Mouse (Mus musculus) gastrocnemius, postnatal 36 days (tissue): Measurements from ENCODE around the gene Cemip. TPM values are rescaled to one million over a fixed set of nuclear protein-coding genes. Genes with fewer than 3 reads are reported as not detected.
"Not testable (repeated sequence)": the region's sequence is repeated elsewhere in the genome, so short reads cannot be mapped to it uniquely, and the experiment has no call there.

Experiments used
- DNase-seq, 2 experiments: peaks; one replicate each; pipeline ENCODE4 v3.0.0; 2022
- intact Hi-C: fragments of 180-260 bp; cut with DNase I; formaldehyde crosslinking; loops from one replicate; pipeline ENCODE4 v1.15.1; 2025
- total RNA-seq, 2 experiments: library from RNA; stranded (reverse); gene quantifications; 2 replicates each; pipeline ENCODE4 v1.2.3; 2021

The Cemip gene
- total RNA-seq, 2 experiments from 2014 or later = 0.05 TPM; not detected in 1

DNA sequence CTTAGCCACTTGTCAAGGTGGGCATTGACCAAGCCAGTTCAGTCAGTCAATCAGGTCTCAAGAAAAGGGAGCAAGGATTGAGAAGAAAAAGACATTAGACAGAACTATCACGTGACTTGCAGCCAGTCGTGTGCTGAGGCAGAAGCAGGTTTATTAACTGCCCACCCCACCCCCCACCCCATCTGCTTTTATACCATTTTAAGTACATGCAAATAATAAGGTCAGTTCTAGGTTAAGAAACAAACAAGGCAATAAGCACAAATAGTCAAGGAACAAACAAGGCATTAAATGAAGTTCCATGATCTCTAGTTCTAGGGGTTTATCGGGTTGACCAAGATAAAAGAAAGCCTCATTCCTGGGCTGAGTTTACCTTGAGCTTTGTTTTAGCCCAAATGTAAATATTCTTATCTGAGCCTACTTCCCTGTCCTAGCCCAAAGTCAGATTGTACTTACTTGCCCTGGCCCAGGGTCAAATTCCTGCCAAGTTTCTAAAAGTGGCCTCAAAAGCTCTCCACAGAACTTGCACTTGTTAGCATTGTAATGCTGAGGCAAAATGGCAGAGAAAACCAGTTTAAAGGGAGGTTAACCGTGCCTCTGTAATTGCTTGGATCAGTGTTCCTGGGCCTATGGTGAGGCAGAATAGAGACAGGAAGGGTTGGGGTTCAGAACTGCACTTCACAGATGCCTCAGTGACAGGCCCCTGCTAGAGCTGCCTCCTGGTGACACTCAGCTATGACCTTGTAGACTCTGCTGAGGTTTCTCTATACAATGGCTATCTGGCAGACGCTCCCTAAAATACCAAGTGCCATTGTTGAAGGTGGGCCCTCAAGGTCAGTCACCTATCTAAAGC is 183.8 kb downstream of the Cemip start:
- no peak for DNase-seq
- intact Hi-C loops = no loop called here

DNA sequence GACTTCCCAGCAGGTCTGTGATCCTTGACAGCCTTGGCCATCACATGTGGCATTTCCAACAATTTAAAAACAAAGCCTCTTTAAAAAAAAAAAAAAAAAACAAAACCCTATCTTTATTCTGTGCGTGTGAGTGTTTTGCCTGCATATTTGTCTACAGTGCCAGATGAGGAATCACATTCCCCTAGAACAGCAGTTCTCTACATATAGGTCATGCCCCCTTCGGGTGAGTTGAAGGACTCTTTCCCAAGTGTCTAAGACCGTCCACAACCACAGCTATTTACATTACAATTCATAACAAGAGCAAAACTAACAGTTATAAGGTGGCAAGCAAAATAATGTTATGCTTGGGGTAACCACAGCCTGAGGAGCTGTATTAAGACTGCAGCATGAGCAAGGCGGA is 184.9 kb downstream of the Cemip start:
- no peak for DNase-seq
- intact Hi-C loops = no loop called here

DNA sequence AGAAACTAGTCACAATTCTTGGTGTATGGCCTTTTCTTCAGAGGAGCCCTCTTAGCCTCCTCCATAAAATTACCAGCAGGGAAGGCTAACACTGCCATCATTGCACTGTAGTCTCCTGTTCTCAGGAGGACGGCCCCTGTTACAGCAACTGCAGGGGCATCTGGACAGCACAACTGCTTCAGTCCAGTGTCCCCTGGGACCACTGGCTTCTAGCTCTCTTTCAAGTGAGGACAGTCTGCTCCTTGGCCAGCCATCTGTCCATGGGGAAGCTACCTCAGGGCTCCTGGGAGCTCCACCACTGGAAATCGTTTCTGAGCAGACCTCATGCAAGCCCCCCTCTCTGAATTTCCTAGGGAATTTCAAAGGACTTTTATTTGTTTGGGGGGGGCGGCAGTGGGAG is 185.8 kb downstream of the Cemip start:
- no peak for DNase-seq
- intact Hi-C loops = no loop called here

GRCm38 (mm10) chr7:83898267-83898666 is 188.0 kb downstream of the Cemip start:
- intact Hi-C loops = no loop called here
- no peak for DNase-seq

GRCm38 (mm10) chr7:83896077-83896740 is 190.1 kb downstream of the Cemip start:
- DNase-seq = no peak
- intact Hi-C loops = no loop called here

GRCm38 (mm10) chr7:83894348-83894747 is 192.0 kb downstream of the Cemip start:
- no peak for DNase-seq
- intact Hi-C loops = no loop called here

- intact Hi-C loops = no loop called here
- DNase-seq = no peak
These were observed 194.0 kb downstream of the Cemip start for GRCm38 (mm10) chr7:83892333-83892669.

DNA sequence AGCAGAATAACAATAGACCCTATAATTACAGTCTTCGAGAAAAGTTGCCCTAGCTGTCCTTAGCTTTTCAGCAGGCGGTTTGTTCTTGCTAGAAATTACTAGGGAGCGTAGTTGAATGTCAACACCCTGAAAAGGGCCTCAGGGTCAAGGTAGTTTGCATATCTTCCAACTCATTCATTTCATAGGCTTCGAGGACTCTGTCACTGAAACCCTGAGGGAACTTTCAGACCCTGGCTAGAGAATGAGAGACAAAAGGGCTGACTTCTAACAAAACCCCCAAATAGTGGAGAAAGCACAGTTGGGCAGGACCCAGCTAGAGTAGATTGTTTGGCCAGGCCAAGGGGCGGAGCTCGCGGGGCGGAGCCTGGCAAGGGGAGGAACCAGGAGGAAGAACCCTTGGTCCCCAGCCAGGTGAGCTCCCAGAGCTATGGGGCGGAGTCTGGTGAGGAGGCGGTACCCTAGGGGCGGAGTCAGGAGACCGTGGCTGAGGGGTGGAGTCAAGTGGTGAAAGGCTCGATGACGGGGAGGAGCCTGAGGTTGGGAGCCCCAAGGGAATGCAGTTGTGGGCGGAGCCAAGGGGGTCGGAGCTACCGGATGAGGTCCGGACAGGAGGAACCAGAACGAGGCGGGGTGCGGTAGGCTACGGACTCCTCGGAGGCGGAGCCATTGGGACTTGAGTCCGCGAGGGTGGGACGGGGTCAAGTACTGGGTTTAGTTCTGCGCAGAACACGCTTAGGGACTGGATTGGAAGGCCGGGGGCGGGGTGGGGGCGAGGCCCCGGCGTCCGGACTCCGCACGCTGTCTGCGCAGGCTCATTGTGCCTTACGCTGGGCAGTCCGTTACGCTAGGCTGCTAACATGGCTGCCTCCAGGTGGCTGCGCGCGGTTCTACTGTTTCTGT is 194.6 kb downstream of the Cemip start:
- DNase-seq = peak; percentile 100
- intact Hi-C loops = no loop called here

DNA sequence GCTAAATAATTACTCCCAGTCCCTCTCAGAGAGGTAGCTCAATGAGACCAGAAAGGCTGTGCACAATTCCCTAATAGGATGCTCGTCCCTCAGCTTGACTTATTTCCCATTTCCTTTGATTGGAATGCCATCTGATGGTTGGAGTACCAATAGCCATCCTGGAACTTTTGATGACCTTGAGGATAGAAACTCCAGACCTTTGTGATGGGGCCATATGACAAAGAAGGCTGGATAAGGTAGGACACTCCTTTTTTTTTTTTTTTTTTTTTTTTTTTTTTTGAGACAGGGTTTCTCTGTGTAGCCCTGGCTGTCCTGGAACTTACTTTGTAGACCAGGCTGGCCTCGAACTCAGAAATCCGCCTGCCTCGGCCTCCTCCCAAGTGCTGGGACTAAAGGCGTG is 196.4 kb downstream of the Cemip start:
- intact Hi-C loops = loop anchor here (10.0 kb wide), 2 partner anchors 225 to 885 kb away; no protein-coding TSS in a partner anchor
- not testable (repeated sequence) for DNase-seq

GRCm38 (mm10) chr7:83889383-83889782 is 196.9 kb downstream of the Cemip start:
- peak; percentile 50 to 66 for DNase-seq
- intact Hi-C loops = loop anchor here (10.0 kb wide), 2 partner anchors 225 to 885 kb away; no protein-coding TSS in a partner anchor

DNA sequence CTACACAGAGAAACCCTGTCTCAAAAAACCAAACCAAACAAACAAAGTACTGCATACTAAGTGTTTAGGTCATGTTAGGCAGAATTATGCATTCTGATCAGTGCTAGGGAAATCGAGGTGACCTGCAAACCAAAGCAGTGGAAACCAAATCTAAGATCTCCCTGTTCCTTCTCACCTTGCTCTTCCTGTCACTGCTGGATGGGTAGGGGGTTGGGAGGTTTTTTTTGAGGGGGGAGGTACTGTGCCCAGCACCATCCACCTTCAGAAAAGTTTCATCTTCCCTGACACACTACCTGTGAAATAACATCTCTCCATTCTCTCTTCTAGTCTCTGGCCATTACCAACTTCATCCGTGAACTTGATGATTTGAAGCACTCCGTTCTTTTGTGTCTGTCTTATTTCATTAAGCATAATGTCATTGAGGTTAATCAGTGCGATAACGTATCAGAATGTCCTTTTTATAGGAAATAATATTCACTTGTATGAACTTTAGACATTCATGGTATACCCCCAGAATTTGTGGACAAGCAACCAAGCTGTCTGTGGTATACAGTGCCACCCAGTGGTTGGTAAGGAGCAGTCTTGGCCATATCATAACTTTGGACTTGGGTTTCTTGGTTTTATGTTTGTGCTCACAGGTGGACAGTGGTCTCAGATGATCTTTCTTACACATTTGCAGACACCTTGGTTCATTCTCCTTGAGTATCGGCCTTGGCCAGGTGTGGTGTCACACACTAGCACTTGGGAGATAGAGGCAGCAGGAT is 199.8 kb downstream of the Cemip start:
- DNase-seq = no peak
- intact Hi-C loops = loop anchor here (10.0 kb wide), 2 partner anchors 222 to 882 kb away; no protein-coding TSS in a partner anchor

- DNase-seq = no peak
- intact Hi-C loops = loop anchor here (10.0 kb wide), 2 partner anchors 221 to 881 kb away; no protein-coding TSS in a partner anchor
These were observed 200.5 kb downstream of the Cemip start for GRCm38 (mm10) chr7:83885835-83886234.

DNA sequence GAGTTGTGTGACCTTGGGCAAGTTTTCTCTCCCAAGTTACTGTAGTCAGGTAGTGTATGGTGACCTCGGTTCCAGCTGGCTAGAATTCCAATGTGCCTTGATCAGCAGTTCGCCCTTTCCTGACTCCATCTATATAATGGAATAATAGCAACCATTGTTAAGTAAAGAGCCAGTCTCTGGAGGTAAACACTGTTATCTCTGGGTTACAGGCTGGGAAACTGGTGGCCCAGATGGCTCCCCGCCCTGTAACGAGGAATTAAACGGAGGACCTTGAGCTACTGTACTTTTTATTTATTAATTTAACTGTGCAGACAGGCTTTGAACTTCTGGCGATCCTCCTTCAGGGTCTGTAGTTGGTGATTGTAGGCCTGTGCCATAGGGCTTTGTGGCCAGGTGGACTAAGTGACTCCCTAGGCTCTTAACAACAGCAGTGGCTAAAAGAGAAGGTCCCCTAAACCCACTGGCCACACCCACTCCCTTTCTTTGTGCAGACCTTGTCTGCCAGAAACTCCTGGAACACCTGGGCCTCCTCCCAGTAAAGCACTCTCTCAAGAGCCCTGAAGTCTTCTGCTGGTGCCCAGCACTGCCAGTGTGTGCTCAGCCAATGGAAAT is 201.3 kb downstream of the Cemip start:
- no peak for DNase-seq
- intact Hi-C loops = loop anchor here (5.0 to 10.0 kb wide), 3 partner anchors 73 to 880 kb away; no protein-coding TSS in a partner anchor

- DNase-seq = peak; percentile 73 to 80
- intact Hi-C loops = loop anchor here (5.0 to 10.0 kb wide), 3 partner anchors 72 to 879 kb away; no protein-coding TSS in a partner anchor
These were observed 202.2 kb downstream of the Cemip start, which contains the start of the genes Tlnrd1 and Mesd for GRCm38 (mm10) chr7:83884021-83884658. Gene Tlnrd1 (minus strand): TSS chr7:83884305. Gene Mesd (plus strand): TSS chr7:83884466.

DNA sequence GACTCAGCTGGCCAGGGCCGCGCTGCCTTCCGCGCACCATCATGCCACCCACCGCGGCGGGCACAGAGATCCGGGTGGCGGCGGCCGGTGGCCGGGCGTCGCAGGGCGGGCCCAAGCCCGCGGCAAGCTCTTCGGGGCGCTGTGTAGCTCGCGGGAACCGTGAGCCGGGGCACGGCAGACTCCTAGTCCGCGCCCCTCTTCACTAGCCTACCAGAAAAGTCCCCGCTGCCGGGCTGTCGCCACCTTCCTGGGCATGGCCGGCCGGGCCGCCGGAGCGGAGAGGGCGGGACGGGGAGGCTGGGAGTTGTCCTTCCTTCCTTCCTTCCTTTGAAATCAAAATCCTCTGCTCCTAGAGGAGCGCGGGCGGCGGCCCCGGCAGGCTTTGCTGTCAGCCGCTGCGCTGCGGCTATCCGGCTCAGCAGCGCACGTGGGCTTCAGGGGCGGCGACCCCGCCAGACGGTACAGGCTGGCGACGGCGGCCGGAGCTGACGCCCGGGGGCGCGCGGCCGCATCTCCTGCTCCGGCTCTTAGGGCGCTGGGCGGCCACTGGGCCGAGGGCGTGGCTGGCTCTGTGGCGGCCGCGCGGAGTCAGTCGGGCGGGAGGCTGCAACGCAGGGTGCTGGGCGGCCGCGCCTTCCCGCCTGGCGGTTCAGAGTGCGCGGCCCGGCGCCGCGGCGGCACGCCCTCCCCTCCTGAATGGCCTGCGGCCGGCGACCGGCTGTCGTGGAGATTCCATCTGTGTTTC is 202.9 kb downstream of the Cemip start:
- intact Hi-C loops = loop anchor here (5.0 to 10.0 kb wide), 3 partner anchors 71 to 879 kb away; no protein-coding TSS in a partner anchor
- peak; percentile 60 to 66 for DNase-seq
